Mouse (Mus musculus) adrenal gland, postnatal 36 days (tissue): ENCODE measurements around the gene Spata20. TPM values are rescaled to one million over a fixed set of nuclear protein-coding genes. Genes with fewer than 3 reads are reported as not detected.

Source experiments
- DNase-seq, 2 experiments: peaks; one replicate each; pipeline ENCODE4 v3.0.0; 2021; ENCODE audit warnings: mixed read lengths in 1 of 2
- total RNA-seq, 2 experiments: library from RNA; stranded (reverse); gene quantifications; 2 replicates each; pipeline ENCODE4 v1.2.3; 2021

Spata20 gene
- total RNA-seq, 2 experiments from 2014 or later: not detected

DNA sequence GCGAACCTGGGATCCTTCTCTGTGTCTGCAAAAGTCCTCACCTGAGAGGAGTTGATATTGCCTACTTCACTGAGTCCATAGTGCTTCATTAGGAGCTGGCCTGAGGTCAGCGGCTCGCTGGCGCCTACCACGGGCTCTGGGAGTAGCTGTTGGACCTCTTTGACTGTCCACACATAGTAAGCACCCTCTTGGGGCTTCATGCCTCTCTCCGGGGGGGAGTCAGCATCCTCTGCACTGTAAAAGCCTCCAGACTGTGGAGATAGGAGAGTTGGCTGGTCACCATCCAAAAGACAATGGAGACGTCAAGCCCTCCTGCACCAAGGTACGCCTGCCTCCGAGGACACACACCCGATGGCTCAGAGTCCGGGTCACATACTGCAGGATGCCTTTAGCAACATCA lies 3.2 kb downstream of the Spata20 start:
- no peak for DNase-seq

GRCm38 (mm10) chr11:94481963-94482362 lies 4.0 kb downstream of the Spata20 start:
- DNase-seq: no peak

DNA sequence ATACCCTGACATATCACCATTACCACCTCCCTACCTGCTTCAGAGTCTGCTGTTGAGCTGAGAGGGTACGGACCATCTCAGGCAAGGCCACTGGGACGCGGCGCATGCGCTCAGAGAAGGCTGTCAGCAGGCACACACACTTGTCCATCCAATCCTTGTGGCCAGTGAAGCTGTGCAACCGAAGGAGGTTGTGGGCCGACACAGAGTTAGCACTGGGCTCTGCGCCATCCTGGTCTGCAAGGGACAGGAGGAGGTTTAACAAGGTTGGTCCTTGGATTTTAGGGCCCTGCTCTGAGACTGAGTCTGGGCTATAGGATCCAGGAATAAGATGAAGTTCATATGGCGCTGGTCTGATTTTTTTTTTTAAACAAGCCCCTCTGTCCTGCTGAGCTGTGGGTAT lies 5.6 kb downstream of the Spata20 start:
- DNase-seq: no peak

DNA sequence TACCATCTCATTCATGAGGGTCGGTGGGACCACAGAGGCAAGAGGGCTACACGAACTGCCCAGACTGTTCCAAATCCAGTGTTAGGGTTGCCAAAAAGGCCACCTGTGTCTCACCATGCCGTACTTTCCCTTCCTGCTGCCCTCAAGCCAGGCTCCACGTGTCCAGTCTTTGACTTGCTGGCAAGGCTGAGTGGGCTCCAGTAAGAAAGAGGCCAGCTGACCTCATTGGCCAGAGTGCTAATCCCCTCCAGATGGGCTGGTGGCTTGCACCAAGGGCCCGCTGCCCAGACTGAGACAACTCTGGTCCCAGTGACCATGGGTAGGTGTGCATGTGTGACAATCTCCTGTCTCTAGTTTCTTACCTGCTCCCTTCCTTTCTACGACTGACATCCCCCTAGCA lies 8.3 kb downstream of the Spata20 start:
- DNase-seq: no peak

- no peak for DNase-seq
Measured at GRCm38 (mm10) chr11:94475722-94476121, 10.3 kb downstream of the Spata20 start.

- DNase-seq: no peak
Measured at GRCm38 (mm10) chr11:94474544-94474910, 11.5 kb downstream of the Spata20 start.

DNA sequence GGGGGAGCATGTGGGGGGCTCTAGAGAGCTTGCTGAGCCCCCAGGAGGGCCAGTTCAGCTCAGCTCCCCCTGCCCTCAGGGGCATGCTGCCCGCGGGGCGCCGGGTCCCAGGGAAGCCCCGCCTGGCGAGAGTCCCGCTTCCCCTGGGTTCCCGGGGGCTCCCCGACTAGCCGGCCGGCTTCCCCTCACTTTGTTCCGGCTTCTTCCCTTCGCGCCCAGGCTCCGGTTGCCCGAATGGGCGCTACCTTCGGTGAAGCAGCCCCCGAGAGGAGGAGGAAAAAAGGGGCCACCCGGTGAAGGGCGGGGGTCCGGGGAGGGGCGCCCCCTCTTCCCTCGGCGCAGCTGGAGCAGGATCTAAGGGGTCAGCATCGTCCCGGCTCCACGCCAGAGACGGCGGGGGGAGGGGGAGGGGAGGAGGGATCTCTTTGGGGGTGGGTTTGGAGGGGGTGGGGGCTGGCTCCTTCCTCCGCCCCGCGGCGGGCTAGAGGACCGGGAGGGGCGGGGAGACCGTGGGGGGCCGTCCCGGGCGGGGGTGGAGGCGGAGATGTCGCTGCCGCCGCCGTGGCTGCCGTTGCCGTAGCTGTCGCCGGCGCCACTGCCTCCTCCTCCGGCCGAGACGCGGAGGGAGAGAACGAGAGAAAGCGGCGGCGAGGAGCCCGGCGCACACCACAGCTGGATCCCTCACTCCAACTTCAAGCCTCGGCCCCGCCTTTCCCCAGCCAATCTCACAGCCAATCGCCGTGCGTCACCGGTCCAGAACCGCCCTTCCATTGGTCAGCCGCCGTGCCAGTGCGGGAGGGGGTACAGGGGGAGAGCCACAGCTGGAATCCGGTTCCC lies 12.1 kb downstream of the Spata20 start, which contains the start of gene Cacna1g:
Cacna1g (minus strand) TSS at position 492 of the 837 bp plus-strand sequence.
- DNase-seq: peak; percentile 93 to 94

GRCm38 (mm10) chr11:94472916-94473706 lies 12.9 kb downstream of the Spata20 start:
- DNase-seq: no peak

DNA sequence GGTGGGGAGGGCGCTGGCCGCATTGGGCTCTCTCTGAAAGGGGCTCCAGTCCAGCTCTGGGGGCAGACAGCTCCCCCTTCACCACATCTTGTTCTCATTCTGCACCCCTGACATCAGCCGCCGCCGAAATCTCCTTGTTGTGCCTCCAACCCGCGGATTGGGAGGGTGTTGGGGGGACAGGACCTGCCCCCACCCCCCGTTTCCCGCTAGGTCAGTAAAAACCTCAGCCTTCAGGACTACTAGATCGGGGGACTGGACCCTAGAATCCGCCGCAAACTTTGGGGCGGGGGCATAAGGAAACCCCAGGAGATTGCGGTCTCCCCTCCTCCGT lies 13.4 kb downstream of the Spata20 start:
- DNase-seq: no peak

GRCm38 (mm10) chr11:94471740-94472584 lies 14.0 kb downstream of the Spata20 start:
- no peak for DNase-seq

GRCm38 (mm10) chr11:94470391-94470790 lies 15.6 kb downstream of the Spata20 start:
- no peak for DNase-seq

- no peak for DNase-seq
Measured at GRCm38 (mm10) chr11:94469136-94470064, 16.6 kb downstream of the Spata20 start.

DNA sequence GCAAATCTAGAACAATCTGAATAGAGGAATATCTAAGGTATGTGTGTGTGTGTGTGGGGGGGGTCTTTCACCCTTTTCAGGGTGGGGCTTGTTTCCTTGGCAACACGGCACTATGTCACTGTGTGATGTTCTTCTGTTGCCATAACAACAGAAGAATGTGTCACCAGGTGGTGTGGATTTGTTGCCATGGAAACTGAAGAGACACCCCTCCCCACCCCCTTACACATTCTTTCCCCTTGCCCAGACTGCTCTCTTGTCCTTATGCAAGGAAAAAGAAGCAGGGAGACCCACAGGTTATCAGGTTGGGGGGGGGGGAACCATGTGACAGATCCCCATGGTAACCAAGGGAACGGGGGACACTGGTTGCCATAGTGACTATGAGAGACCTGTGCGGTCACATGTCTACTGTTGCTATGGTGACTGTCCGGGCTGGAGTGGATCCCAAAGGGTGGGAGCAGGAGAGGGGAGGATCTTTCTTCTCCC lies 17.4 kb downstream of the Spata20 start:
- no peak for DNase-seq

DNA sequence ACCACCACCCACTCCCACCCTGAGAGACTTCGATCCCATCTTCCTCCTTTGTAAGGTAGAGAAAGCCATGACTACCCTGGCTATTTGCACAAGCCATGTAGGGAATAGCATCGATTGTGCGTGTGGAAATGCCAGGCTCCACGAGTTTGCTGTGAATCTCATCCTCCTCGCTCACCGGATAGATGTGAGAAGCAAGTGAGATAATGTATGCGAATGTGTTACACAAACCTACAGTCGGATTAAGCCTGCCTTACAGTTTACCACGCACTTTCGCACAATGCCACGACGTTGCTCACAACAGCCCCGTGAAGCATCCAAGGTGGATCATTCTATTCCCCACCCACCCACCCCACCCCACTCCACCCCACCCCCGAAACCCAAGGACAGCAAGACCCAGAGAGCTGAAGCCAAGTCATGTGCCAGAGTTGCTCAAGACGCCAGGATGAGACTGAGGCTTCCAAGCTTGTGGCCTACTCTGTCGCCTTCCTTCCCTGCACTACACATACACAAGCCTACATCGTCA lies 19.6 kb downstream of the Spata20 start:
- DNase-seq: no peak

- no peak for DNase-seq
Measured at GRCm38 (mm10) chr11:94464170-94464569, 21.8 kb downstream of the Spata20 start.

- no peak for DNase-seq
Measured at GRCm38 (mm10) chr11:94461856-94462255, 24.1 kb downstream of the Spata20 start.

DNA sequence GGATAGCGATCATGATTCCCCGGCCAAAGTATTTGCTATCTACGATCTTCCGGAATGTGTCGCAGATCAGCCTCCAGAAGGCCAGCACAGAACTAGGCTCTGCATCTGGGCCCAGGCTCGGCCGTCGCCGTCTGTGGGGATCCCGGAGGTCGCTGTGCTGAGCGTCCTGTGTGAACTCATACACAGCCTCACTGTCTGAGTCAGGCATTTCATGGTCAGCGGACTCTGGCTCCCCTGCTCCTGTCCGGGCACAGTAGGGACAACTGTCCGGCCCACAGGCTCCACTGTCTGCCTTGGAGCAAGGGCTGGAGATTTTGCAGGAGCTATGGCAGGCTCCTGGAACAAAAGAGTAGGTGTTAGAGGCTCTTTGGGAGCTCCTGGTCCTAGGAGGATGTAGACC lies 29.0 kb downstream of the Spata20 start:
- DNase-seq: peak; percentile 38 to 50

DNA sequence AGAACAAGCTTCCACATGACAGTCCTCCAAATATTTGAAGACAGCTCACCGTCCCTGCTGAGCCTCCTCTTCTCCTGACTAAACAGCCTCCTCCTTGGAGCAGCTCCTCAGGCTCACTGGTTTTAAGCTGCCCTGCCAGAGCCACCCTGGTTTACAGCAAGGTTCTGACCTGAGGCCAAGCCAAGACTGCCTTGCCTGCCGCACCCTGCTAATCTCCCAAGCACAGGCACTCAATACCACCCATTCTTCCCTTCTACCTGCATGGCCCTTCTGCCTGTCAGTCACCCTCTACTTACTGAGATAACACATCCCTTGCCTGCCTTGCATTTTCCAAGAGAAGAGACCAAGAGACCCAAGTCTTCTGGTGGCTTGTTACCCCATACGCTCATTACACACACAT lies 29.6 kb downstream of the Spata20 start:
- no peak for DNase-seq

GRCm38 (mm10) chr11:94455161-94455820 lies 30.7 kb downstream of the Spata20 start:
- no peak for DNase-seq

DNA sequence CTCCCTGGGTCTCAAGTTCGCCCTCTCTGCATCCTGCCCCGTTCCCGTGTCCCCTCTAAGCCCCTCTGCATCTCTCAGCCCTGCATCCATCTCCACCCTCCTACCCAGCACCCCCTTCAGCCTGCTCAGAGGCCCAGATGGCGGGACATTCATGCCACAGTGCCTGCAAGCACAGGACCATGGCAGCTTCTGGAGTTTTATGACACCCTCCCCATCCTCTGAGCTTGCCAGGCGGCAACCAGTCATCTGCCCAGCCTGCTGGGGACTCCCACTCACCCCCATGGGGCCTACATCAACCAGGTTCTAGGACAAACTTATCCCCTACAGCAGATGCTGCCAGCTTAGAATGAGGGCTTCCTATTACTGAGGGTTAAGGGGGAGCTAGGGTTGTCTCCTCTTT lies 31.2 kb downstream of the Spata20 start:
- DNase-seq: no peak
